Mouse (Mus musculus): ENCODE data around the gene Ccsap. TPM values are rescaled to one million over a fixed set of nuclear protein-coding genes. Genes with fewer than 3 reads are reported as not detected.
"Not testable (repeated sequence)": the region's sequence is repeated elsewhere in the genome, so short reads cannot be mapped to it uniquely, and the experiment has no call there.

Gene Ccsap
- polyA plus RNA-seq, 1 experiment from 2014 or later = 11.7 TPM

DNA sequence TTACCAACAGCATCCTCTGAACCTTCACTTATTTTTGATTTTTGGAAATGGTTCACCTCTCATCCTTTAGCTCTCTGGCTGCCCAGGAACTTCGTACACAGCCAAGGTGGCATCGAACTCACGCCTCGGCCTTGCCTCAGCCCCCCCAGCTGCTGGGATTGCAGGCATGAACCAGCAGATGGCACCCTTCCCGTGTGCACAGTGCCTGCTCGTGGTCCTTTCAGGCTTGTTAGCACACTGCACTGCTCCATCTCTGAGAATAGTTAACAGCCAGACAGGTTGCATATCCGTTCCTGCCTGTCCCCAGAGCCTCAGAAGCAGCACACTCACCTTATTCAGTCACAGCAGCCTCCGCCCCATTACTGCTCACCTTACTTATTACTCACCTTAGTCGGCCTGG, 34.0 kb downstream of the Ccsap start:
- H3K4me2 ChIP-seq = no peak overlapping the region
- 68% methylated on average over 9 of the region's 9 CpGs for WGBS
- no peaks in the 10 kb centered on the region for H3K9me3 ChIP-seq
- H3K9ac ChIP-seq = no peak overlapping the region
- H3K27me3 ChIP-seq = no peaks in the 10 kb centered on the region
- H3K36me3 ChIP-seq (replicated peaks) = peaks cover 80% of the 10 kb centered on the region
- H3K4me1 ChIP-seq = no peaks in the 10 kb centered on the region
- H3K4me3 ChIP-seq (replicated peaks) = no peak overlapping the region
- H3K27ac ChIP-seq = no peak overlapping the region
- no peak for ATAC-seq (ENCODE audit: low FRiP score)

DNA sequence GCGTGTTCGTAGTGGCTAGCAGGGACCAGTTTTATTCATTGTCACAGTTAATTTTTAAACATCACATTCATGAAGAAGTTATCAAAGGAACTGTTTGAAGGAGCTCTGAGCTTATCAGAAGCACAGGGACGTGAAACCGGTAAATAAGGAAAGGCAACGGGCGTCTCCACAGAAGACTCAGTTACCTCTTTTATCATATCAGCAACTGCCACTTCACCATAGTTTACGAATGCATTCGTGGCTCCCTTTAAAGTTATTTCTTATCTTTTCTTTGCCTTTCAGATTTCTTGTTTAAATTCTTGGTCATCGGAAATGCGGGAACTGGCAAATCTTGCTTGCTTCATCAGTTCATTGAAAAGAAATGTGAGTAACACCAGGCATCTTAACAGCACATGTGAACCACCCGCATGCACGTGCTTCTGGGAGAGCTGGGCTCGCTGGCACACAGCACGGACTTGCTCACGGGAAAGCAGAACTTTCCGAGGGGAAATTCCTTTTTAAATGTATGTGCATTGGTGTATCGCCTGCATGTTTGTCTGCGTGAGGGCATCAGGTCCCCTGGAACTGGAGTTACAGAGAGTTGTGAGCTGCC, 36.4 kb downstream of the Ccsap start:
- Histone ChIP-seq H3K36me3 (replicated peaks) (peaks cover 56% of the 10 kb centered on the region), H3K27me3 (no peaks in the 10 kb centered on the region), H3K4me3 (replicated peaks) (no peak overlapping the region), H3K9me3 (no peaks in the 10 kb centered on the region), H3K4me2 (no peak overlapping the region), H3K4me1 (no peaks in the 10 kb centered on the region), H3K27ac (no peak overlapping the region), H3K9ac (no peak overlapping the region)
- 94% methylated on average over 18 of the region's 18 CpGs for WGBS
- no peak for ATAC-seq (ENCODE audit: low FRiP score)

DNA sequence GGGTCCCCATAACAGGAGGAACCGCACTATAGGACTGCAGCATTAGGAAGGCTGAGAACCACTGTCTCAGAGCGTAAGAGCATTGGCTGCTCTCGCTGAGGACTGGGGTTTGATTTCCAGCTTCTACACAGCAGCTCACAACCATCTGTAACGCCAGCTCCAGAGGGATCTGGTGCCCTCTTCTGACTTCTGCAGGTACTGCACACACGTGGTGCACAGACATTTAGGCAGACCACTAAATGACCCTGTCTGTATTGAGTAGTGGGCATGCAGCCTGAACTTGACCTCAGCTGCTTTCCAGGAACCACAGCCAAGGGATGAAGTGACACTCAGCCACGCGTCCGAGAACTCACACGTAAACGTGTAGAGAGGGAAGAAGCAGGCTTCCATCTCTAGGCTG, 36.9 kb downstream of the Ccsap start:
- ATAC-seq (ENCODE audit: low FRiP score) = no peak
- Histone ChIP-seq H3K9ac (no peak overlapping the region), H3K36me3 (replicated peaks) (peaks cover 51% of the 10 kb centered on the region)

GRCm38 (mm10) chr8:123820780-123821179, 39.2 kb downstream of the Ccsap start:
- Histone ChIP-seq H3K4me2 (no peak overlapping the region), H3K27ac (no peak overlapping the region), H3K9ac (no peak overlapping the region), H3K4me3 (replicated peaks) (no peak overlapping the region), H3K36me3 (replicated peaks) (peaks cover 42% of the 10 kb centered on the region), H3K9me3 (no peaks in the 10 kb centered on the region), H3K27me3 (no peaks in the 10 kb centered on the region), H3K4me1 (no peaks in the 10 kb centered on the region)
- 94% methylated on average over 6 of the region's 6 CpGs for WGBS
- no peak for ATAC-seq (ENCODE audit: low FRiP score)

More for the DNA sequence above, 36.9 kb downstream of the Ccsap start:
- 96% methylated on average over 10 of the region's 10 CpGs for WGBS
- Histone ChIP-seq H3K4me1 (no peaks in the 10 kb centered on the region), H3K27ac (no peak overlapping the region), H3K4me3 (replicated peaks) (no peak overlapping the region), H3K9me3 (no peaks in the 10 kb centered on the region), H3K4me2 (no peak overlapping the region), H3K27me3 (no peaks in the 10 kb centered on the region)

DNA sequence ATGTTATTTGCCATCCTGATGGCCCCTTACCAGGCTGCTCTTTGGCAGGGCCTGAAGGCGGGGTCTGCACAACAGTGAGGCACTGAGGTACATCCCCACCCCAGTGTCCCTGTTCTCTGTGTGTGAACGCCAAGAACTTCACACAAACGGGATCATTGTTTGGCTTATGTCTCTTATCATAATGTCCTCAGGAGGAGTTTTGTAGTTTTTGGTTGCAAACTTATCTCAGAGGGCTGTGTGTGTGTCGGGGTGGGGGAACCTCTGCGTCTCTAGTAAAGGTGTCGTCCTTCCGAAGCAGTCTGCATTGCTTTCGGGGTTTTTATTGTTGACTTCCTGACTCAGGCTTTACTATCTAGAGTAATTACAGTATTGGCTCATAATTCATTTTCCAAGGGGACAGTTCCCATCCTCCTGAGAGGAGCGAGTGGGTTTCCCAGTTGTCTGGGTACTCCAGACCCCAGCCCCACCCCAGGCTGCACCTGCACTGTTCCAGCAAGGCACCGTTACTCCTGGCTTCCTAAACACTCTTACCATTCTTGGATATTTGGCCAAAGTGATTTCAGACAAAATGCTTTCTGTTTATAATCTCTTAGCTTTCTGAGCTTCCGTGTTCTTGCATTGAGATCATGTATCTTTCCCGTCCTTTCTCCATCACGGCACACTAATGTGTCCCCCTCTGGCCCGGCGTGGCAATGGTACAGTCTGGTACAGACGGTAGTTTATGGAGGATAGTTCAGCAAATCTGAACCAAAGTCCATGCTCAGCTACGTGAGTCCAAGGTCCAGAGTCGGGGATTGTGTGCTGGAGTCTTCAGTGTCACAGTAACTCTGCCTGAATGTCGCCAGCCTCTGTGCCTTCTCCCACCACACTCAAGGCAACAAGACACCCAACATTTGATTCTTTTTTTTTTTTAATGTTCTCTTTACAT, 40.1 kb downstream of the Ccsap start:
- Histone ChIP-seq H3K9ac (no peak overlapping the region), H3K4me1 (no peaks in the 10 kb centered on the region), H3K4me2 (no peak overlapping the region), H3K27ac (no peak overlapping the region), H3K27me3 (no peaks in the 10 kb centered on the region), H3K4me3 (replicated peaks) (no peak overlapping the region), H3K36me3 (replicated peaks) (peaks cover 42% of the 10 kb centered on the region), H3K9me3 (no peaks in the 10 kb centered on the region)
- WGBS = 95% methylated on average over 19 of the region's 19 CpGs
- ATAC-seq (ENCODE audit: low FRiP score) = no peak

DNA sequence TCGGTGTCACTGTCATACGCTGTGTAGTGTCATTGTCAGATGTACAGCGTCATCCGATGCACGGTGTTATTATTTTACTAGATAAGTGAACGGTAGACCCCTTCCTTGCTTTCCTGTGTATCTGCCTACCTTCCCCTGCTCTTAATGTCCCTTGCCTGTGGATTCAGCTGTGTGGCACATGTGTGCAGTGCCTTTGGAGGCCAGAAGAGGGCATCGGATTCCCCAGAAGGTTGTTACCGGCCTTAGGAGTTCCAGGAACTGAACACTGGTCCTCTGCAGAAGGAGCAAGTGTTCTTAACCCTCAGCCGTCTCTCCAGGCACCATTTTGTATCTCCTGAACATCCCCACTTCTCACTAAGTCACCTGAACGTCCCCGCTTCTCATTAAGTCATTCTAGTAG, 42.3 kb downstream of the Ccsap start:
- no peaks in the 10 kb centered on the region for H3K4me1 ChIP-seq
- H3K4me2 ChIP-seq = no peak overlapping the region
- no peak for ATAC-seq (ENCODE audit: low FRiP score)
- no peak overlapping the region for H3K9ac ChIP-seq
- no peak overlapping the region for H3K4me3 ChIP-seq (replicated peaks)
- peaks cover 20% of the 10 kb centered on the region for H3K36me3 ChIP-seq (replicated peaks)
- no peaks in the 10 kb centered on the region for H3K27me3 ChIP-seq
- H3K9me3 ChIP-seq = no peaks in the 10 kb centered on the region
- no peak overlapping the region for H3K27ac ChIP-seq
- WGBS = 92% methylated on average over 11 of the region's 11 CpGs

- H3K4me3 ChIP-seq (replicated peaks) = no peak overlapping the region
- peaks cover 16% of the 10 kb centered on the region for H3K36me3 ChIP-seq (replicated peaks)
- 94% methylated on average over 8 of the region's 8 CpGs for WGBS
- H3K4me2 ChIP-seq = no peak overlapping the region
- no peaks in the 10 kb centered on the region for H3K9me3 ChIP-seq
- no peak overlapping the region for H3K9ac ChIP-seq
- no peaks in the 10 kb centered on the region for H3K27me3 ChIP-seq
- no peak overlapping the region for H3K27ac ChIP-seq
- H3K4me1 ChIP-seq = no peaks in the 10 kb centered on the region
- no peak for ATAC-seq (ENCODE audit: low FRiP score)
Measured at GRCm38 (mm10) chr8:123816939-123817338, 43.1 kb downstream of the Ccsap start.

GRCm38 (mm10) chr8:123815325-123815724, 44.7 kb downstream of the Ccsap start:
- no peaks in the 10 kb centered on the region for H3K9me3 ChIP-seq
- no peak overlapping the region for H3K4me2 ChIP-seq
- H3K9ac ChIP-seq = no peak overlapping the region
- H3K36me3 ChIP-seq (replicated peaks) = peaks cover 16% of the 10 kb centered on the region
- ATAC-seq (ENCODE audit: low FRiP score) = no peak
- no peak overlapping the region for H3K4me3 ChIP-seq (replicated peaks)
- no peak overlapping the region for H3K27ac ChIP-seq
- no peaks in the 10 kb centered on the region for H3K4me1 ChIP-seq
- 89% methylated on average over 11 of the region's 11 CpGs for WGBS
- H3K27me3 ChIP-seq = no peaks in the 10 kb centered on the region

- Histone ChIP-seq H3K4me2 (no peak overlapping the region), H3K9ac (peak overlapping the region; percentile 12; the same call in 1 of the 2 replicates), H3K27ac (no peak overlapping the region), H3K4me1 (no peaks in the 10 kb centered on the region; the same call in 1 of the 2 replicates), H3K36me3 (replicated peaks) (peaks cover 16% of the 10 kb centered on the region), H3K9me3 (no peaks in the 10 kb centered on the region), H3K4me3 (replicated peaks) (no peak overlapping the region), H3K27me3 (no peaks in the 10 kb centered on the region)
- no peak for ATAC-seq (ENCODE audit: low FRiP score)
- 92% methylated on average over 4 of the region's 4 CpGs for WGBS
Measured at GRCm38 (mm10) chr8:123813892-123814266, 46.1 kb downstream of the Ccsap start.

DNA sequence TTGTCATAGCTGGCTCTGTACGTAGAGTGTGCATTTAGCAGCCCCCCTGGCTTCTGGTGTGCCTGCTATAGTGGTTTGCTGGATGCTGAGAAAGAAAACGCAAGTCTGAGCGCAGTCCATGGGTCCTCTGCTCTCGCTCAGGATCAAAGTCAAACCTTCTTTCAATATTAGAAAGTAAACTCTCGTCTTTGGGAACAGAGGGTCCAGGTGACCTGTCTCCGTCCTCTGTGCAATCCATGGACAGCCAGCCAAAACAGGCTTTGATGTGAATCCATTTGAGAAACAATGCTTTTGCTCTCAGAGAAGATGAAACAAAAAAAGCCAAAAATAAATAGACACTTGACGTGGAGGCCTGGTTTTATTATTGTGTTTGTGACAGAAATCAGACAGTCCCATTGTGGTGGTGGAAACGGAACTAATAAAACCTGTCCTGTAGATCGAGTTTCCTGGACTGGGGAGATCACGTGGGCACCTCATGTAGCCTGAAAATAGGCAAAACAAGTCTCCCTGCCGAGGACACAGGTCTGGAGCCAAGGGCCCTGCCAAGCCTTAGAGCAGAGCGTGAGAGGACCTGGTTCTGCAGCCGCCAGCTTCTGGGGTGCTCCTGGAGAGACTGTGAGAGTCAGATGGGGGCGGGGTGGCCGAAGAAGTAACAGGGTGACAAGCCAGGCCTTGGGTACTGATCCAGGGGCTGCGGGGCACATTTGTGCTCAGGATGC, 46.7 kb downstream of the Ccsap start:
- Histone ChIP-seq H3K27me3 (no peaks in the 10 kb centered on the region), H3K4me2 (no peak overlapping the region), H3K27ac (no peak overlapping the region), H3K9ac (peak overlapping the region; percentile 12; the same call in 1 of the 2 replicates), H3K4me1 (no peaks in the 10 kb centered on the region; the same call in 1 of the 2 replicates), H3K9me3 (no peaks in the 10 kb centered on the region), H3K36me3 (replicated peaks) (peaks cover 16% of the 10 kb centered on the region), H3K4me3 (replicated peaks) (no peak overlapping the region)
- 81% methylated on average over 16 of the region's 16 CpGs for WGBS
- no peak for ATAC-seq (ENCODE audit: low FRiP score)

GRCm38 (mm10) chr8:123812227-123812626, 47.8 kb downstream of the Ccsap start:
- WGBS = 88% methylated on average over 5 of the region's 5 CpGs
- no peak overlapping the region for H3K9ac ChIP-seq
- no peak overlapping the region for H3K27ac ChIP-seq
- no peaks in the 10 kb centered on the region for H3K9me3 ChIP-seq
- peaks cover 10% of the 10 kb centered on the region for H3K4me1 ChIP-seq
- no peaks in the 10 kb centered on the region for H3K27me3 ChIP-seq
- no peak for ATAC-seq (ENCODE audit: low FRiP score)
- no peak overlapping the region for H3K4me2 ChIP-seq
- no peak overlapping the region for H3K4me3 ChIP-seq (replicated peaks)
- H3K36me3 ChIP-seq (replicated peaks) = peaks cover 13% of the 10 kb centered on the region; the same call in 1 of the 2 replicates

GRCm38 (mm10) chr8:123809342-123809741, 50.7 kb downstream of the Ccsap start:
- not testable (repeated sequence) for H3K9ac ChIP-seq; ATAC-seq (ENCODE audit: low FRiP score); H3K36me3 ChIP-seq (replicated peaks); H3K9me3 ChIP-seq; H3K27me3 ChIP-seq; H3K27ac ChIP-seq; H3K4me2 ChIP-seq; H3K4me3 ChIP-seq (replicated peaks)
- 86% methylated on average over 4 of the region's 4 CpGs for WGBS
- H3K4me1 ChIP-seq = peaks cover 26% of the 10 kb centered on the region

All from forebrain, embryonic 12.5 days (tissue).